Mouse (Mus musculus): ENCODE measurements around the gene Ireb2.
"Not testable (repeated sequence)": the region's sequence is repeated elsewhere in the genome, so short reads cannot be mapped to it uniquely, and the experiment has no call there.

DNA sequence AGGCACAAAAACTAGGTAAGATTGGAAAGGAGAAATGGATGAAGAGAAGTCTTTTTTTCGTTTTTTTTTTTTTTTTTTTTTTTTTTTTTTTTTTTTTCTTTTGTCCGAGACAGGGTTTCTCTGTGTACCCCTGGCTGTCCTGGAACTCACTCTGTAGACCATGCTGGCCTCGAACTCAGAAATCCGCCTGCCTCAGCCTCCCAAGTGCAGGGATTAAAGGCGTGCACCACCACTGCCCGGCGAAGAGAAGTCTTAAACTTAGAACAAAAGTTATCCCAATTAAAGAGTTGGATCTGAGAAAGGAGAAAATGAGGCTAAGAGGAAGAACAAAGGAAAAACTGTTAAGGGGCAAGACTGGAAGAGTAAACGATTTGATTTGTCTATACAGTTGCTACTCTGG lies 86.6 kb downstream of the Ireb2 start:
- not testable (repeated sequence) for TF ChIP-seq CTCF, EP300 (IDR thresholded peaks at IDR 0.05)

Data from lung, postnatal 0 days (tissue).